Mouse (Mus musculus) kidney, embryonic 14.5 days (tissue): ENCODE results near the gene Gpr107. TPM values are rescaled to one million over a fixed set of nuclear protein-coding genes. Genes with fewer than 3 reads are reported as not detected.

ENCODE experiments used
- ATAC-seq: fragments of 200-750 bp; cut with Nextera tagmentation; 2 replicates; pipeline ENCODE4 v1.8.0; 2017; ENCODE audit warnings: moderate number of reproducible peaks, mild to moderate bottlenecking, moderate TSS enrichment, moderate library complexity; ENCODE audit not compliant: low FRiP score, low TSS enrichment
- H3K27ac ChIP-seq: fragments of 300-500 bp; sonication (generic); 2 replicates; pipeline ENCODE4 v1.5.1; 2014; ENCODE audit warnings: low read depth, mild to moderate bottlenecking, low read length, moderate library complexity, mixed read lengths
- H3K27me3 ChIP-seq: fragments of 300-500 bp; sonication (generic); 2 replicates; pipeline ENCODE4 v1.6.1; 2014; ENCODE audit warnings: mild to moderate bottlenecking, low read length; ENCODE audit not compliant: control insufficient read depth, insufficient read depth
- H3K36me3 ChIP-seq: fragments of 300-500 bp; sonication (generic); 2 replicates; pipeline ENCODE4 v1.6.1; 2014; ENCODE audit warnings: low read length, mixed read lengths; ENCODE audit not compliant: control insufficient read depth, insufficient read depth
- H3K4me1 ChIP-seq: fragments of 300-500 bp; sonication (generic); 2 replicates; pipeline ENCODE4 v1.6.1; 2014; ENCODE audit warnings: low read length, mixed read lengths; ENCODE audit not compliant: control insufficient read depth, insufficient read depth
- H3K4me2 ChIP-seq: fragments of 300-500 bp; sonication (generic); replicated peaks from 2 replicates; pipeline ENCODE4 v1.6.1; 2014; ENCODE audit warnings: low read depth, mild to moderate bottlenecking, low read length
- H3K4me3 ChIP-seq: fragments of 300-500 bp; sonication (generic); 2 replicates; pipeline ENCODE4 v1.5.1; 2014; ENCODE audit warnings: mild to moderate bottlenecking, low read length
- H3K9ac ChIP-seq: fragments of 300-500 bp; sonication (generic); 2 replicates; pipeline ENCODE4 v1.6.1; 2014; ENCODE audit warnings: low read depth, mild to moderate bottlenecking, low read length, moderate library complexity
- H3K9me3 ChIP-seq: fragments of 300-500 bp; sonication (generic); 2 replicates; pipeline ENCODE4 v1.6.1; 2016; ENCODE audit warnings: low read length; ENCODE audit not compliant: control insufficient read depth
- WGBS: fragments of 180-500 bp; shearing (Covaris S2); extraction: QIAGEN DNeasy Blood & Tissue Kit; methylation state at CpG from one replicate; pipeline ENCODE4 v1.1.7; 2014; 5-methylcytosine and 5-hydroxymethylcytosine counted together
- polyA plus RNA-seq: library from polyadenylated mRNA; unstranded; fragments of >200 nt; fragmentation: Nextera tagmentation; extraction: Ambion mirVana; gene quantifications from 2 replicates; pipeline ENCODE4 v1.2.1, GENCODE M21; 2014

Gpr107 gene
- polyA plus RNA-seq, 1 experiment from 2014 or later = 27.5 TPM

GRCm38 (mm10) chr2:31114205-31114604 lies 37.9 kb upstream of the Gpr107 start:
- H3K4me2 ChIP-seq = no peak overlapping the region
- peaks cover 13% of the 10 kb centered on the region for H3K4me1 ChIP-seq
- no peak overlapping the region for H3K27ac ChIP-seq
- 96% methylated on average over 2 of the region's 2 CpGs for WGBS
- H3K27me3 ChIP-seq = no peaks in the 10 kb centered on the region
- H3K4me3 ChIP-seq = no peak overlapping the region
- no peak for ATAC-seq
- H3K9me3 ChIP-seq = no peaks in the 10 kb centered on the region
- H3K36me3 ChIP-seq = no peaks in the 10 kb centered on the region
- no peak overlapping the region for H3K9ac ChIP-seq

- Histone ChIP-seq H3K9ac (no peak overlapping the region), H3K36me3 (no peaks in the 10 kb centered on the region), H3K9me3 (no peaks in the 10 kb centered on the region), H3K4me3 (no peak overlapping the region), H3K4me2 (no peak overlapping the region), H3K4me1 (peaks cover 13% of the 10 kb centered on the region), H3K27me3 (no peaks in the 10 kb centered on the region), H3K27ac (peak overlapping the region; percentile 65)
- WGBS = 21% methylated on average over 10 of the region's 10 CpGs
- no peak for ATAC-seq
Measured at GRCm38 (mm10) chr2:31115091-31115942, 36.8 kb upstream of the Gpr107 start.

- ATAC-seq = 0 out of 2 replicates have a peak, but pooled peaks have one; percentile 32
- WGBS = 59% methylated on average over 10 of the region's 10 CpGs
- Histone ChIP-seq H3K36me3 (no peaks in the 10 kb centered on the region), H3K9ac (no peak overlapping the region), H3K27ac (no peak overlapping the region), H3K4me2 (no peak overlapping the region), H3K4me3 (no peak overlapping the region), H3K4me1 (peaks cover 13% of the 10 kb centered on the region), H3K9me3 (no peaks in the 10 kb centered on the region), H3K27me3 (no peaks in the 10 kb centered on the region)
Measured at GRCm38 (mm10) chr2:31115943-31116731, 36.0 kb upstream of the Gpr107 start.

GRCm38 (mm10) chr2:31118211-31118610 lies 33.9 kb upstream of the Gpr107 start:
- Histone ChIP-seq H3K36me3 (no peaks in the 10 kb centered on the region), H3K4me1 (peaks cover 16% of the 10 kb centered on the region), H3K27me3 (no peaks in the 10 kb centered on the region), H3K4me2 (no peak overlapping the region), H3K27ac (no peak overlapping the region), H3K4me3 (no peak overlapping the region), H3K9ac (no peak overlapping the region), H3K9me3 (no peaks in the 10 kb centered on the region)
- WGBS = 80% methylated on average over 3 of the region's 3 CpGs
- no peak for ATAC-seq

- Histone ChIP-seq H3K36me3 (no peaks in the 10 kb centered on the region), H3K4me2 (no peak overlapping the region), H3K4me3 (no peak overlapping the region), H3K27me3 (no peaks in the 10 kb centered on the region), H3K9me3 (no peaks in the 10 kb centered on the region), H3K9ac (no peak overlapping the region), H3K4me1 (peaks cover 16% of the 10 kb centered on the region), H3K27ac (no peak overlapping the region)
- WGBS = 88% methylated on average over 10 of the region's 10 CpGs
- no peak for ATAC-seq
Measured at GRCm38 (mm10) chr2:31118639-31119380, 33.3 kb upstream of the Gpr107 start.

- no peaks in the 10 kb centered on the region for H3K36me3 ChIP-seq
- H3K4me2 ChIP-seq = no peak overlapping the region
- no peaks in the 10 kb centered on the region for H3K27me3 ChIP-seq
- H3K4me1 ChIP-seq = peaks cover 16% of the 10 kb centered on the region
- H3K4me3 ChIP-seq = no peak overlapping the region
- H3K9me3 ChIP-seq = no peaks in the 10 kb centered on the region
- no peak overlapping the region for H3K9ac ChIP-seq
- WGBS = 85% methylated on average over 13 of the region's 13 CpGs
- H3K27ac ChIP-seq = no peak overlapping the region
- ATAC-seq = no peak
Measured at GRCm38 (mm10) chr2:31119795-31120194, 32.3 kb upstream of the Gpr107 start.

GRCm38 (mm10) chr2:31121131-31121693 lies 30.9 kb upstream of the Gpr107 start:
- WGBS = 72% methylated on average over 7 of the region's 7 CpGs
- no peak for ATAC-seq
- Histone ChIP-seq H3K27me3 (no peaks in the 10 kb centered on the region), H3K4me3 (no peak overlapping the region), H3K4me2 (no peak overlapping the region), H3K27ac (no peak overlapping the region), H3K36me3 (no peaks in the 10 kb centered on the region), H3K9ac (no peak overlapping the region), H3K4me1 (peaks cover 4% of the 10 kb centered on the region; the same call in 1 of the 2 replicates), H3K9me3 (no peaks in the 10 kb centered on the region)

- H3K27ac ChIP-seq = no peak overlapping the region
- 83% methylated on average over 5 of the region's 5 CpGs for WGBS
- H3K9me3 ChIP-seq = no peaks in the 10 kb centered on the region
- ATAC-seq = no peak
- no peak overlapping the region for H3K4me2 ChIP-seq
- H3K9ac ChIP-seq = no peak overlapping the region
- peaks cover 8% of the 10 kb centered on the region; the same call in 1 of the 2 replicates for H3K4me1 ChIP-seq
- no peak overlapping the region for H3K4me3 ChIP-seq
- no peaks in the 10 kb centered on the region for H3K36me3 ChIP-seq
- no peaks in the 10 kb centered on the region for H3K27me3 ChIP-seq
Measured at GRCm38 (mm10) chr2:31122806-31123205, 29.3 kb upstream of the Gpr107 start.
